Mouse (Mus musculus) yolk sac, embryonic 10.5 days (tissue): Measurements from ENCODE around the gene Usp5.
"Not testable (repeated sequence)": the region's sequence is repeated elsewhere in the genome, so short reads cannot be mapped to it uniquely, and the experiment has no call there.

Experiments
- DNase-seq: peaks from one replicate; pipeline ENCODE4 v3.0.0-alpha.2; 2017; ENCODE audit warnings: low spot score

The Usp5 gene

DNA sequence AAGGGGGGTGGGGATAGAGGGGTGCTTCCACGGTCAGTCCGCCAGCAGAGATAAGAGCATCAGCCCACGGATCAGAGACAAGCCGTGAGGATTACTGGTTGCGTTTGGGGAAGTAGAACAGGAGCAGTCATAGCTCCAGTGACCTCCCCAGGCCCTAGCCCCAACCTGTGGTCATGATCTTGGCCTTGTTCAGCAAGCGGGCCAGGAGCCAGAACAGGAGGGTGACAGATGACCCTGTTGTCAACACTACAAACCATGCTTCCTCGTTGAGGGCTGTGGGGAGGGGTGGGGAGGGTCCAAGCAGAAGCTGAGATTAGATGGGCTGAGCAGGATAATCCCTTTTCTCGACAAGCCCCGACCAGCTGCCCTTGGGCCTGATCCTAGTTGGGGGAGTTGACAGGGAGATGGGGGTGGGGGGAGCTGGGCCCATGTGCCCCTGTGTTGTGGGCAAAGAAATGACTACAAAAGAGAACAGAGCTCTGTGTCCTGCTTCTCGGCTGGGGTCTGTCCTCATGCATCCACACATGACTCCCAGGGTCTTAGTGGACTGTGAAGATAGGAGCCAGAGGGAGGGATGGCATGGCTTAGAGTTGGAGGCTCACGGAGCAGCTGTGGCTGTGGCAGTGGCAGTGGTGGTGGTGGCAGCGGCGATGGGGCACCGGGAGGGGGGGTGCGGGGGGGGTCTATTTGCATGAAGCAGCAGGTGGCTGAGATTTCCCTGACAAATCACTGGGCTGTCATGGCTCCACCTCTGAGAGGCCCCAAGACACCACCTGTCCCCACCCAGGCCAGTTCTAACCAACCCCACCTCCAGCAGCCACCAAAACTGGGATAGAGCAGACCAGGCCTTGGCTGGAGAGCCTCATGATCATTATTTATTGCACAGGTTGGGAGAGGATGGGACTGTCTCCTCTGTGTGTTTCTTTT, 11.2 kb upstream of the Usp5 start, which contains the start of gene Gnb3:
TSS of gene Gnb3 (minus strand) at position 35 of the 927 bp plus-strand sequence.
- DNase-seq: no peak

GRCm38 (mm10) chr6:124839805-124840204, 10.5 kb upstream of the Usp5 start:
- no peak for DNase-seq

- DNase-seq: no peak
Measured at GRCm38 (mm10) chr6:124836411-124836810, 7.1 kb upstream of the Usp5 start.

DNA sequence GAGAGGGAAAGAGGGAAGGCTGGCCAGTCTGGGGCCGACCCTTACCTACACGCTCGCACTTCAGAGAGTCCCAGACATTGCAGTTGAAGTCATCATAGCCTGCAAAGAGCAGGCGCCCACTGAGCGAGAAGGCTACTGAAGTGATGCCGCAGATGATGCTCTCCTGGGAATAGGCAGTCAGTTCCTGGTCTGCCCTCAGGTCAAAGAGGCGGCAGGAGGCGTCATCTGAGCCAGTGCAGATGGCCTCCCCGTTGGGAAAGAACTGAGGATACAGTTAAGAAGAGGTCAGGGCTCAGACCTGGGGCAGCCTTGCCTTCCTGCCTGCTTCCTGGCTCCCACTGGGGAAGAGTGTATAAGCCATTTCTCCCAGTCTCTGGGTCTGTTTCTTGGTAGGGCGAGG, 6.2 kb upstream of the Usp5 start:
- no peak for DNase-seq

DNA sequence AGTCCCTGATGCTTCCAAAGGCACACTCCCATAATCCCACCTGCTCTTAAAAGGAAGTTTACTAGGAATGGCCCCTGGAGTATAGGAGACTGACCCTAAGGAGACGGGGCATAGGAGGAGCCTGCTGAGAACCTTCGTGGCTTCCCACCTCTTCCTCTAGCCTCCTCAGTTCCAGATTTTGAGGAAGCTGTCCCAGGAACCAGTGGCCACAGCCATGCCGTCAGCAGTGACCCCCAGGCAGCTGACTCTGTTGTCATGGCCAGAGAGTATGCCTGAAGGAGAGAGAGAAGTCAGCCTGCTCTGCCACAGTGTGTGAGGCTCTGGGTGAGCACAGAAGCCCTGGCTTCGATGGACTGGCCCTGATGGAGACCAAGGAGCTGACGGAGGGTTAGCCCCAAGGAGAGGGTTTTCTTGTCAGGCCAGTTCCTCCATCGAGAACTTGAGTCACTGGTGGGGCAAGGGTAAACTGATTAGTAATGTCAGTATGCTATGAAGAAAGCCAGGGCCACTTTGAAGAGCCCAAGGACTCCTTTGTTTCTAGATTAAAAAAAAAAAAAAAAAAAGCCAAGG, 5.3 kb upstream of the Usp5 start:
- DNase-seq: no peak

DNA sequence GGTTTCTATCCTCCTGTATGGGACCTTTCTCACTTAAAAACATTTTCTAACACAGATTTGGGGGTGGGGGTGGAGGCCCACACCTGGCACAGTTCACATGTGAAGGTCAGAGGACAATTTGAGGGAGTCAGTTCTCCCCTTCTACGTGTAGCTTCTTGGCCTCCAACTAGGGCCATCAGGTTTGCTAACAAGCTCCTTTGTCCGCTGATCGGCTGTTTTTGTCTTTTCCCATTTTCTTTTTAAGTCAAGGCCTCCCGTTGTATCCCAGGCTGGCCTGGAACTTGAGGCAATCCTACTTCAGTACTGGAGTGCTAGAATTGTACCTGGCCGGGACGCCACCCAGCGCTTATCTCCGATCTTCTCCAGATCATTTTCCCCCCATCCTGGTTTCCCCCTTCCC, 2.4 kb upstream of the Usp5 start:
- no peak for DNase-seq

DNA sequence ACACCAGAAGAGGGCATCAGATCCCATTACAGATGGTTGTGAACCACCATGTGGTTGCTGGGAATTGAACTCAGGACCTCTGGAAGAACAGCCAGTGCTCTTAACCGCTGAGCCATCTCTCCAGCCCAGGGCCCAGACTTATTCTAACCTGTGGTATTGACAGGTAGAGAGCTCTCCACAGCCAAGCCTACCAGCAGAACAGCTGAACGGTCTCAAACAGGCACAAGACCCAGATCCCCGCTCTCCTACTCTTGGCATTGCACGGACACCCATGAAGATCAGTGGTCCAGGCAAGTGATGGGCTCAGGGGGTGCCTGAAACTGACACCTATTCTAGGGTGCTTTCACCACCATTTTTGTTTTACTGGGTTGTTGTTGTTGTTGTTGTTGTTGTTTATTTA, 1.9 kb upstream of the Usp5 start:
- not testable (repeated sequence) for DNase-seq

- peak; percentile 97 for DNase-seq
Measured at GRCm38 (mm10) chr6:124829799-124830700, 766 bp upstream of the Usp5 start.

DNA sequence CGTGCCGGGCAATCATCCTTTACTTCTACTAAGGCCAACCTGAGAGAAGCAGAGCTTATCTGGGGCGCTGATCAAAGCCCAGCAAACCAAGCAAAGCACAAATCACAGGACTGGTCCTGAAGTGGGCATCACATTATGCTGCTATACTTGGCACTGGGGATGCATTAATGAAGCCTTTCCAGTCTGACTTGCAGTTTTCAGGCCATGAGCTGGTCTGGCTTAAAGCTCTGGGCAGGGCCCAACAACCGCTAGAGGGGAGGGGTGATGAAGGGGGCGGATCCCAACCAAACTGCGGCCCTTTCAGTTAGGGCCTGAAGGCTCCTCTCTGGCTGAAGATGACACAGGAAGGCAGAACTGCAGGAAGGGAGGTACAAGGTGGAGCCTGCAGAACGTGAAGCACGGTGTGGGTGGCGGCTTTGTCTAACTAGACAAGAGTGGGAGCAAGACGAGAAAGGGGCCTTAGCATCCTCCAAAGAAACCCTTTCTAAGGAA, 1.1 kb downstream of the Usp5 start:
- peak; percentile 68 for DNase-seq

DNA sequence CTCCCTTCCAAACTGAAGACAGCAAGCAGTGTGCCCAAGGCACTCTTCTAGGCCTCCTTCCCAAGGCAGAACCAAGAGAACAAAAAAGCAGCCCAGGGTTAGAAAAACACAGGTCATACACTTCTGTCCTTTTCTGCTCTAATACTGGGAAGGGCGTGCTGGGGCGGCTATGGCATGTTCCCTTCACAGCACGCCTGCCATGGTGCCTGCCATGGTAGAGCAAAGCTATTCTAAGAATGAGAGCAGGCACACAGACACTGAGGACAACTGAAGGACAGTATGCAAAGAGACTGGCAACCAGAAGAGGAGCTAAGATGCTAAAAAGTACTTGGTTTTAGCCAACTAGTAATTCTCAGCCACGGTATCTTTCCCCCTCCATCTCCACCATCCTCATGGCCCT, 7.2 kb downstream of the Usp5 start:
- DNase-seq: no peak

DNA sequence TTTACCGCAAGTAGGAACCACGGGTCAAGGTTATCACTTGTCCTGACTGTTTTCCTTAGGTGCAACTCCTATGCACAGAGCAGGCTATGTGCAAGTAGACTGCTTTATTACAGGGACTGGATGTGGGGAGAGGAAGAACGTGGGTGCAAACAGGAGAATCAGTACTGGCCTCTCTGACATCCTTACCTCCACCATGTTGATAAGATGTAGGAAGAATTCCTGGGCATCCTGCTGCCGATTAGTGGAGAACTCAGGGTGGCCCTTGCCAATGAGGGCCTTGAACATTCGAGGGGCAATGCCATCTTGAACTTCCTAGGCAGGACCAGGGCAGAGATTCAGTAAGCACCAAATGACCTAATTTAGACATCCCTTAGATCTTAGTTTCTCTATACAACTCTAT, 8.4 kb downstream of the Usp5 start:
- DNase-seq: no peak

DNA sequence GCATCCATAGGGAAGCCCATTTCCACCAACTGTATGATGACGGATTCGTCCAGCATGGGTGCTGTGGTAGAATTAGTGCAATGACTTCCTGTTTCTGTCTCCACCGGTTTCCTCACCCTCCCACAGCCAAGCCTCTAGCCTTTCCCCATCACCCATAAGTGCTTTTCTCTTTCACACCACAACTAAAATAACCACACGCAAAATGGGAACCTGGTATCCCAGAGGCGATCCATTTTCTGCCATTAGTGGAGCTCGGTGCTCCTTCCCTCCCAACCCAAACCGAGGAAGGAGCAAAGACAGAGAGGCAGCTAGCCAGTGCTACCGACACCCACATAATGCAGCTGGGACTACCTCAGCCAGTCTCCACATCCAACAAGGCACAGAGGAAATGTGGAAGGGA, 11.3 kb downstream of the Usp5 start:
- no peak for DNase-seq

GRCm38 (mm10) chr6:124817563-124817962, 11.7 kb downstream of the Usp5 start:
- no peak for DNase-seq

GRCm38 (mm10) chr6:124817125-124817524, 12.2 kb downstream of the Usp5 start:
- DNase-seq: no peak

DNA sequence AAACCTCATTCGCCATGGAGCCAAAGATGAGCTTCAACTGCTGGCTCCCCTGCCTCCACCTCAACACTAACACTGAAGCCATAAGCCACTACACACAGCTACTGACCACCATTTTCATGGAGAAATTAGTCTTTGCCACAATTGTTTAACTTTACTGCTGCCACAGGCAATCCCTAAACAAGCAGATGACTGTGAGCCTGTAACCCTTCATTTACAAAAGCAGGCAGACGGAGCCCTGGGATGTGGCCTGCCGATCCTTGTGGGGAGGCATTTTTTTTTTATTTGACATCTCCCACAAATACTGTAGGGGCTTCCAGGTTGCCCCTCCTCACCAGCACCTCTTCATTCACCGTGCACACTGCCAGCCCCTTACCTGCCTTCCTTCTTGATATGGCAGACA, 12.7 kb downstream of the Usp5 start:
- no peak for DNase-seq

- DNase-seq: no peak
Measured at GRCm38 (mm10) chr6:124814858-124815774, 14.2 kb downstream of the Usp5 start.

- DNase-seq: no peak
Measured at GRCm38 (mm10) chr6:124814448-124814847, 14.8 kb downstream of the Usp5 start.

GRCm38 (mm10) chr6:124813933-124814332, 15.4 kb downstream of the Usp5 start, which contains the start of gene Tpi1:
TSS of gene Tpi1 (minus strand) at chr6:124814296.
- DNase-seq: peak; percentile 95

DNA sequence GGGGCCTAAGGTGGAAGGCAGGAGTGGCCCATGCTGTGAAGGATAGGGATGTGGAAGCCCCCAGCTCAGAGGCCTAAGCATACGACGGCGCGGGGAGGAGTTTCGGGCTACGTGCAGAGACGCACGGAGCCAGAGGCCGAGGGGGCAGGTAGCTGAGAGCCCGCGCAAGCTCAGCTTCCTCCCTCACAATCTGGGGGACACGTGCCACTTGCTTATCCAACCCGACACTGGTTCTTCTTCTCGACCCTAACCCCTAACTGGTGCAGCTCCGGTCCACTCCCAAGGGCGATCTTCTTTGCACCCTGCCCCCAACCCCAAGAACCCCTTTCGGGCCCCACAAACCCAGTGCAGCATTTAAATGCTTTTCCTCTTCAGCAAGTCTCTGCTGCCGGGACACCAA, 15.8 kb downstream of the Usp5 start:
- DNase-seq: peak; percentile 78

GRCm38 (mm10) chr6:124812848-124813247, 16.4 kb downstream of the Usp5 start:
- peak; percentile 48 for DNase-seq
